Mouse (Mus musculus) small intestine, adult 2 months (tissue): ENCODE results near the gene Dlg5.

Experiments
- CTCF ChIP-seq: fragments of 200-500 bp; IDR thresholded peaks from 2 replicates; pipeline ENCODE4 v1.5.1; 2012; ENCODE audit warnings: low read depth, mild to moderate bottlenecking, control low read depth, inconsistent platforms, low read length, moderate library complexity, mixed read lengths; ENCODE audit not compliant: insufficient replicate concordance, insufficient read length; ENCODE audit errors: extremely low read depth
- POLR2A ChIP-seq: fragments of 200-500 bp; IDR thresholded peaks from 2 replicates; pipeline ENCODE4 v1.6.1; 2012; ENCODE audit warnings: low read depth, mild to moderate bottlenecking, control low read depth, inconsistent platforms, low read length, moderate library complexity

- TF ChIP-seq CTCF, result no peak
- no peak for TF ChIP-seq POLR2A
These were observed 32.9 kb downstream of the Dlg5 start for GRCm38 (mm10) chr14:24212861-24213260.
